Mouse (Mus musculus) liver, embryonic 15.5 days (tissue): ENCODE results near the gene Sap18b. TPM values are rescaled to one million over a fixed set of nuclear protein-coding genes. Genes with fewer than 3 reads are reported as not detected.

Source experiments
- ATAC-seq: fragments of 200-750 bp; cut with Nextera tagmentation; 2 replicates; pipeline ENCODE4 v1.8.0; 2017; ENCODE audit warnings: moderate number of reproducible peaks, mild to moderate bottlenecking, moderate library complexity; ENCODE audit not compliant: insufficient read depth
- H3K27ac ChIP-seq: fragments of 300-500 bp; sonication (generic); replicated peaks from 2 replicates; pipeline ENCODE4 v1.5.1; 2015; ENCODE audit warnings: mild to moderate bottlenecking, inconsistent platforms
- H3K27me3 ChIP-seq: fragments of 300-500 bp; sonication (generic); 2 replicates; pipeline ENCODE4 v1.6.1; 2015; ENCODE audit warnings: mild to moderate bottlenecking, inconsistent platforms
- H3K36me3 ChIP-seq: fragments of 300-500 bp; sonication (generic); replicated peaks from 2 replicates; pipeline ENCODE4 v1.6.1; 2015; ENCODE audit warnings: moderate library complexity, mild to moderate bottlenecking, inconsistent platforms
- H3K4me1 ChIP-seq: fragments of 300-500 bp; sonication (generic); replicated peaks from 2 replicates; pipeline ENCODE4 v1.6.1; 2015; ENCODE audit warnings: inconsistent platforms
- H3K4me2 ChIP-seq: fragments of 300-500 bp; sonication (generic); 2 replicates; pipeline ENCODE4 v1.6.1; 2015; ENCODE audit warnings: moderate library complexity, mild to moderate bottlenecking, inconsistent platforms
- H3K4me3 ChIP-seq: fragments of 300-500 bp; sonication (generic); replicated peaks from 2 replicates; pipeline ENCODE4 v1.5.1; 2015; ENCODE audit warnings: mild to moderate bottlenecking, inconsistent platforms
- H3K9ac ChIP-seq: fragments of 300-500 bp; sonication (generic); 2 replicates; pipeline ENCODE4 v1.6.1; 2015; ENCODE audit warnings: moderate library complexity, mild to moderate bottlenecking, inconsistent platforms
- H3K9me3 ChIP-seq: fragments of 300-500 bp; sonication (generic); replicated peaks from 2 replicates; pipeline ENCODE4 v1.6.1; 2016; ENCODE audit warnings: inconsistent platforms
- WGBS: fragments of 180-500 bp; shearing (Covaris S2); methylation state at CpG from one replicate; pipeline ENCODE4 v1.1.7; 2015; ENCODE audit warnings: mixed read lengths; ENCODE audit not compliant: insufficient replicate concordance; 5-methylcytosine and 5-hydroxymethylcytosine counted together
- polyA plus RNA-seq: library from polyadenylated mRNA; unstranded; fragments of >200 nt; fragmentation: Nextera tagmentation; extraction: Ambion mirVana; gene quantifications from 2 replicates; pipeline ENCODE4 v1.2.1, GENCODE M21; 2015

The Sap18b gene
- polyA plus RNA-seq, 1 experiment from 2014 or later, result 202 TPM

DNA sequence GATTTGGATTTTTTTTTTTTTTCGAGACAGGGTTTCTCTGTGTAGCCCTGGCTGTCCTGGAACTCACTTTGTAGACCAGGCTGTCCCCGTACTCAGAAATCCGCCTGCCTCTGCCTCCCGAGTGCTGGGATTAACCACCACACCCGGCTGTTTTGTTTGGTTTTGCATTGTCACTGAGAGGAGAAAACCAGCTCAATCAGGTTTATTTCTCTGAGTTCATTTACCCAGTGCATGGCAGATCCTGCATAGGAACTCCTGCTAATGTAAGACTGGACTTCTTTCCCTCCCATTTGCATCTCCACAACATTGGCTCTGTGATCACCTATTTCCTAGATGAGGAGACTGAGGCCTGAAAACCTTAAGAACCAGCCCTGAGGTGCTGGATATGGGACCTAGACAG is 3.0 kb upstream of the Sap18b start:
- H3K4me3 ChIP-seq, result no peak overlapping the region
- no peak overlapping the region for H3K27ac ChIP-seq
- H3K9ac ChIP-seq, result no peak overlapping the region
- no peak overlapping the region for H3K4me2 ChIP-seq
- H3K9me3 ChIP-seq, result no peaks in the 10 kb centered on the region
- no peaks in the 10 kb centered on the region for H3K36me3 ChIP-seq
- no peaks in the 10 kb centered on the region for H3K27me3 ChIP-seq
- WGBS, result 58% methylated on average over 5 of the region's 5 CpGs
- ATAC-seq, result no peak
- no peaks in the 10 kb centered on the region for H3K4me1 ChIP-seq

DNA sequence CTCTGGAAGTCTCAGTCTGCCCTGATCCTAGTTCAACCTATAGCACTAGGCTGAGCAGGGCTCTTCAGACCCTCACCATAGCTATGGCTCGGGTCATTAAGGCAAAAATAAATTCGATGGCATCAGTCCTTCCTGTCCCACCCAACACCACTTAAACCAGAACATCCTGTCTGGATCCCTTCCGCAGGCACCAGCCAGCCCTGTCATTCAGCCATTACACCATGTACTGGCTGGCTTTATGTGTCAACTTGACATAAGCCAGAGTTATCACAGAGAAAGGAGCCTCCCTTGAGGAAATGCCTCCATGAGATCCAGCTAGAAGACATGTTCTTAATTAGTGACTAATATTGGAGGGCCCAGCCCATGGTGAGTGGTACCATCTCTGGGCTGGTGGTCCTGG is 2.4 kb upstream of the Sap18b start:
- H3K4me3 ChIP-seq, result no peak overlapping the region
- no peaks in the 10 kb centered on the region for H3K4me1 ChIP-seq
- WGBS, result 62% methylated on average over 3 of the region's 3 CpGs
- H3K9ac ChIP-seq, result no peak overlapping the region
- H3K36me3 ChIP-seq, result no peaks in the 10 kb centered on the region
- H3K9me3 ChIP-seq, result no peaks in the 10 kb centered on the region
- no peak for ATAC-seq
- no peak overlapping the region for H3K4me2 ChIP-seq
- no peak overlapping the region for H3K27ac ChIP-seq
- no peaks in the 10 kb centered on the region for H3K27me3 ChIP-seq

DNA sequence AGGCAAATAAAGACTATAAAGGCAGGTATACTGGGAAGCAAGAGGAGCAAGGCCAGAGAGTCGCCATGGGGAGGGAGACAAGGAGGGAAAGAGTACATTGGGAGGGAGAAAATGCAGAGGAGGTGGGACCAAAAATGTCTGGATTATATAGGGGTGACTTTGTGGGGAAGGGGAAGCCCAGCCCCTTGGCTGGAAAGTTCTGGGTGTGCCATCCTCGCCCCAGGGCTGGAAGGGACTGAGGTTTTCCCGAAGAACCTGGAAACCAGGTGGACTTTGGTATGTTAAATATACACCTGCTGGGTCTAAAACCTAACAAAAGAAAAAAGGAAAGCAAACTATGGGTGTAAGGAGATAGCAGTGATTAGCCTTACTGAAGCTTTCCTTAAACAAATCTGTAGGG is 5.0 kb downstream of the Sap18b start:
- WGBS, result 54% methylated on average over 3 of the region's 3 CpGs
- ATAC-seq, result no peak

DNA sequence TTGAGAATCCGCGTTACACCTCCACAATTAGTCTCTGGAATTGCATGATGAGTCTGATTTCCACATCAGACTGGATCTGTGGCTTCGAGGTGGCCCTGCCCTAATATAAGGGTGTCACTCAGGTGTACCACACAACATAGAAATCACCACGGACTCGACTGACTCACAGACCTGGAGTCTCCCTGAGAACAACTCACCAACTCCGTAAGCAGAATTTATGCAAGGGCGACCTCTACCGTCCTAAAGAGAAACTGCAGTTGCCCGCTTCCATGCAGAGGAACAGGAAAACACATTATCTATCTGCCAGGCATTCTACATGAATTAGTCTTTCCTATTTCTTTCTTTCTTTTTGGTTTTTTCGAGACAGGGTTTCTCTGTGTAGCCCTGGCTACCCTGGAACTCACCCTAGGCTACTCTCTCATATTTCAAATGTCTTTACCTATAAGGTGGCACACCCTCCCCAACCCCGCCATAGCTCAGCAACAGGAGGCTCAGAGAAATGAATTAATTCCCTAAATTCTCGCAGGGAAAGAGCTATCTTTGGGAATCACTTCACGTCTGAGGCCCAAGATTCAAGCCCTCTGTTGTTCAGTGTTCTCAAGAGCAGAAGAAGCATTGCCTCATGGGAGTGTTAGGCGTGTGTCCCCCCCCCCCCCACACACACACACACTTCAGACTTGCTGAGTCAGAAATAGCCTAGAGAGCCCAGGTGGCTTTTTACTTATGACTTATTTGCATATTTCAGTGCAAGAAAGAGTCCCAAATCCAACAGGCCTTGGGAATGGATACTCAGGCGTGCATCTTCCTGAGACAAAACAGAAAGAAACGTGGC is 7.7 kb downstream of the Sap18b start:
- ATAC-seq, result 0 out of 2 replicates have a peak, but pooled peaks have one; percentile 2
- Histone ChIP-seq H3K4me2 (peak overlapping the region; percentile 65), H3K27ac (peak overlapping the region; percentile 69), H3K27me3 (no peaks in the 10 kb centered on the region), H3K9ac (peak overlapping the region; percentile 20), H3K4me1 (peaks cover 33% of the 10 kb centered on the region), H3K36me3 (no peaks in the 10 kb centered on the region), H3K4me3 (peak overlapping the region; percentile 38), H3K9me3 (no peaks in the 10 kb centered on the region)
- WGBS, result 13% methylated on average over 16 of the region's 16 CpGs

More for the DNA sequence above, 5.0 kb downstream of the Sap18b start:
- Histone ChIP-seq H3K27me3 (no peaks in the 10 kb centered on the region), H3K4me1 (peaks cover 31% of the 10 kb centered on the region), H3K4me3 (no peak overlapping the region), H3K9me3 (no peaks in the 10 kb centered on the region), H3K27ac (no peak overlapping the region), H3K4me2 (no peak overlapping the region), H3K9ac (no peak overlapping the region), H3K36me3 (no peaks in the 10 kb centered on the region)

DNA sequence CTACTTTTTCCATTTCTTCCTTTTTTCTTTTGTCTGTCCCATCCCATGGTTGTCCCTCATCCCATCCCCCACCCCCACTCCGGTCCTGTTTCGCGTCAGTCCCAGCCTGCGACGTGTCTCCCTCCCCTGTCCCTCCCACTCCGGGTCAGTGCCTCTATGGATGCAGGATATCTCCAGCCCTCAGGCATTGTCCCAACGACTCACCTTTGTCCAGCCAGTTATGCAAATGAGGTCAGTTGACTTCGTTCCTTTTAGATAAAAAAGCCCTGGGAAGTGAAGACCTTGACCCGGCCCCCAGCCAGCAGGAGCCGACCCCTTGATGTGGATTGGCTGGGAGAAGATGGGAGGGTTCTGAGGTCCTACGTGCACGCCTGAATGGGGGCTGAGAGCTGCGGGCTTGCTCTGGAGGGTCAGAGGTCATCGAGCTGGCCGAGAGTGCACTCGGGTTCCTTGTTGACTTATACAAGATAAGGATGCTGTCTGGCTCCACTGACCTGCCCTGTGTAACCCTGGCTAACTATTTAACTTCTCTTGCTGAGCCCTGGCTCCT is 8.4 kb downstream of the Sap18b start:
- H3K9ac ChIP-seq, result 0 out of 2 replicates have a peak overlapping the region, but pooled peaks have one; percentile 20
- peaks cover 33% of the 10 kb centered on the region for H3K4me1 ChIP-seq
- H3K4me2 ChIP-seq, result peak overlapping the region; percentile 65
- no peaks in the 10 kb centered on the region for H3K27me3 ChIP-seq
- no peaks in the 10 kb centered on the region for H3K36me3 ChIP-seq
- H3K27ac ChIP-seq, result peak overlapping the region; percentile 69
- peak; percentile 89 for ATAC-seq
- under 1% methylated on average over 16 of the region's 16 CpGs for whole genome bisulfite sequencing
- H3K4me3 ChIP-seq, result peak overlapping the region; percentile 38
- H3K9me3 ChIP-seq, result no peaks in the 10 kb centered on the region

DNA sequence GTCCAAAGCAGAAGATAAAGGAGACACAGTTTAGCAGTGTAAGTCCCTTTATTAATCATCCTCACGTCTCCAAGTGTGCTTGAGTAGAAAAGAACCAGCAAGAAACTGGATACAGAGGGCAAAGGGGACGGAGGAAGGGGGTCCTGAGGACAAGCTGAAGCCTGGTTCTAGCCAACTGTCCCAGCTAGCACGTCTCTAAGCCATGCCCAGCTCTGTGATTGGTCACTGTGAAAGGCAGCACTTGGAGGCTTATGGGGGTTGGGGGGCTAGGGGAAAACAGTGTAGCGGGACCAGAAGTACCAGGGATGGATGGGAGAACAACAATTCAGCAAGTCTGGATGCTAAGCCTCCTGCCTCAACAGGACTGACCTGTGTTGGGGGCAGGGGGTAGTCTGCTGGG is 10.7 kb downstream of the Sap18b start:
- peaks cover 31% of the 10 kb centered on the region for H3K4me1 ChIP-seq
- H3K9ac ChIP-seq, result no peak overlapping the region
- peaks cover 3% of the 10 kb centered on the region; the same call in 1 of the 2 replicates for H3K36me3 ChIP-seq
- H3K27me3 ChIP-seq, result no peaks in the 10 kb centered on the region
- no peaks in the 10 kb centered on the region for H3K9me3 ChIP-seq
- 52% methylated on average over 4 of the region's 4 CpGs for WGBS
- ATAC-seq, result no peak
- H3K4me3 ChIP-seq, result no peak overlapping the region
- H3K4me2 ChIP-seq, result no peak overlapping the region
- no peak overlapping the region for H3K27ac ChIP-seq

DNA sequence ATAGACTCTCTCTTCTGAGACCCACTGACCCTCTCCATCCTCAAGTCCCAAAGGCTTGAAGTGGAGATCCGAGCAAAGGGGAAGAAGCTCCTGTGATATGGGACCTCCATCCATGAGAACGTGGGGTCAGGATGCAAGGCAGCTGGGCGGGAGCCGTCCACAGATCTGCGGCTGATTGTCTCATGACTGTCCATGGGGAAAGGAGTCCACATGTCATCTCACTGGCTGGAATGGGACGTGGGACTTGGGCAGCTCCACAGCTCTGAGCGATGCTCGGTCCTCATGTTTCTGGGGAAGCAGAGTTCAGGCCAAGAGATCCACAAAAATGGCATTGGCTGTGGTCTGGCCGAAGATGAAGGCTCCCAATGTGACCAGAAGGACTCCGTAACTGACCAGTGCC is 12.1 kb downstream of the Sap18b start:
- ATAC-seq, result no peak
- H3K4me1 ChIP-seq, result peaks cover 29% of the 10 kb centered on the region
- H3K27me3 ChIP-seq, result no peaks in the 10 kb centered on the region
- no peak overlapping the region for H3K4me2 ChIP-seq
- WGBS, result 76% methylated on average over 10 of the region's 10 CpGs
- no peak overlapping the region for H3K27ac ChIP-seq
- H3K4me3 ChIP-seq, result no peak overlapping the region
- H3K9ac ChIP-seq, result no peak overlapping the region
- H3K9me3 ChIP-seq, result no peaks in the 10 kb centered on the region
- H3K36me3 ChIP-seq, result peaks cover 6% of the 10 kb centered on the region; the same call in 1 of the 2 replicates

DNA sequence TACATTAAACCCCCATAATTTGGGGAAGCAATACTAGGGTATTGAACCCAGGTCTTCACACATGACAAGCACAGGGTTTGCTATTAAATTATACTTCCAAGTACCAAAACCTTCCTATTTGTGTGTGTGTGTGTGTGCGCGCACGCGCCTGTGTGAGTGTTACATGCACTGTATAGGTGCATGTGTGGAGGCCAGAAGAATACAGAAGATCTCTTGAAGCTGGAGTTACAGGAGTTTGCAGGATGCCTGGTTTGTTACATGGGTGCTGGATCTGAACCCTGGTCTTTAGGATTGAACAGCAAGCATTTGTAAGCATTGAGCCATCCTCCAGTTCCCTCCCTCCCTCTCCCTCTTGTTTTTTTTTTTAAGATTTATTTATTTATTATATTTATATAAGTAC is 14.1 kb downstream of the Sap18b start:
- ATAC-seq, result no peak
- Histone ChIP-seq H3K36me3 (peaks cover 12% of the 10 kb centered on the region), H3K4me3 (no peak overlapping the region), H3K27me3 (no peaks in the 10 kb centered on the region), H3K4me1 (peaks cover 10% of the 10 kb centered on the region), H3K9ac (no peak overlapping the region), H3K4me2 (no peak overlapping the region), H3K9me3 (no peaks in the 10 kb centered on the region), H3K27ac (no peak overlapping the region)
- whole genome bisulfite sequencing, result 88% methylated on average over 4 of the region's 4 CpGs

DNA sequence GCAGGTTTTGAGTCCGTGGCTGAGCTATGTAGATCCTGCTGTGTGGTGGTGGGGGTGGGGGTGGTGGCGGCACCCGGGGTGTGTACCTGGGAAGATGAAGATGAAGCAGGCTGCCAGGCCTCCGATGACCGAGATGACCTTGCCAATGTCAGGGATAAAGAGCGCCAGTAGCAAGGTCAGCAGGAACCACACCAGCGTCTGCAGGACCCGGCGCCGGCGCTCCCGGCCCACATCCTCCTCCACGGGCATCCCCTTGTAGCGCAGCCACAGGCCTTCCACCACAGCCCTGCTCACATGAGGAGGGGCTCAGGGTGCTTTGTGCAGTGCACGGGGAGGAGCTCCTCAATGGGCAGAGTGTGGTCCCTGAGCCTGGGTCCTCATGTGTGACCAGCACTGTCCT is 16.3 kb downstream of the Sap18b start:
- WGBS, result 85% methylated on average over 15 of the region's 15 CpGs
- Histone ChIP-seq H3K9ac (no peak overlapping the region), H3K4me1 (no peaks in the 10 kb centered on the region), H3K4me3 (no peak overlapping the region), H3K9me3 (no peaks in the 10 kb centered on the region), H3K36me3 (peaks cover 23% of the 10 kb centered on the region), H3K4me2 (no peak overlapping the region), H3K27ac (no peak overlapping the region), H3K27me3 (no peaks in the 10 kb centered on the region)
- no peak for ATAC-seq

DNA sequence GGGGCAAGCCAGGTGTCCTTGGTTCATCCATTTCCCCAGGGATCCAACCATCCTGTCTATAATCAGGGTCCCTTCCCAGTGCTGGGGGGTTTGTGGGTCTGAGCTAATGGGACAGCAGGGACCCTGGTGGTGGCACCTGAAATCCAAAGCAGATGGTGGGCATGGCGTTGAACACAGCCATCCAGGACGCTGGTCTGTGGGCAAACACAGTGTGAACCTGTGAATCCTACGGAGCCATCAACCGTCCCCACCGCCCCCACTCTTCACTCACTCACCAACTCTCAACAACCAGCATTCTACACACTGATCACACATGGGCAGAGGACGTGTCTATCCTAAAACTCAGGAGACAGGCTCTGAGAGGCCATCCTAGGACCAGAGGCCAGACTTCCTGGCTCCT is 18.8 kb downstream of the Sap18b start:
- H3K4me3 ChIP-seq, result no peak overlapping the region

DNA sequence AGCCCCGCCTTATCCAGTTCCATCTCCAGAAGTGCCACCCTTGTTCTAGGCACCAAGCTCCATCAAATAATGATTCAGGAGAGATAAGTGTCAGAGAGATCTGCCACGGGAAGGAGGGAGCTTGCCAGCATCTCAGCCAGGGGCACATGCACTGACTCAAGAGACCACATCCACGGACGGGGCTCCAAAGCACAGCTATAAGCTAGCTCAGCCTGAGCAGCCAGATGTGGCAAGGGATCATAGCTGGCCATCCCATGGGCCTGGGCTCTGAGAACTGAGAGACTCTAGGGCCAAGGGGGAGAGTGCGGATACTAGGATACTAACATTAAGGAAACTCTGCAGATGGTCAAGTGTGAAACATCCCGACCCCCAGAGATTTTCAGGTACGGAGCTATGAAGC is 19.9 kb downstream of the Sap18b start:
- Histone ChIP-seq H3K9me3 (no peaks in the 10 kb centered on the region), H3K4me1 (0 out of 2 replicates have a peak, but pooled peaks cover 4% of the 10 kb centered on the region), H3K27ac (no peak overlapping the region), H3K4me2 (no peak overlapping the region), H3K27me3 (no peaks in the 10 kb centered on the region), H3K36me3 (peaks cover 26% of the 10 kb centered on the region), H3K4me3 (no peak overlapping the region), H3K9ac (no peak overlapping the region)
- 80% methylated on average over 7 of the region's 7 CpGs for WGBS
- ATAC-seq, result no peak

More for the DNA sequence above, 18.8 kb downstream of the Sap18b start:
- H3K4me2 ChIP-seq, result no peak overlapping the region
- no peaks in the 10 kb centered on the region for H3K27me3 ChIP-seq
- H3K27ac ChIP-seq, result no peak overlapping the region
- WGBS, result 72% methylated on average over 6 of the region's 6 CpGs
- H3K36me3 ChIP-seq, result peaks cover 27% of the 10 kb centered on the region
- H3K9me3 ChIP-seq, result no peaks in the 10 kb centered on the region
- no peak overlapping the region for H3K9ac ChIP-seq
- H3K4me1 ChIP-seq, result 0 out of 2 replicates have a peak, but pooled peaks cover 4% of the 10 kb centered on the region
- no peak for ATAC-seq
